Mouse (Mus musculus): ENCODE results near the gene Naa35. TPM values are rescaled to one million over a fixed set of nuclear protein-coding genes. Genes with fewer than 3 reads are reported as not detected.
A peak's percentile ranks its signal among the peaks of the same experiment; 100 is the strongest.

The Naa35 gene
- polyA plus RNA-seq, 1 experiment from 2014 or later: 16.4 TPM

- H3K36me3 ChIP-seq (ENCODE audit: inconsistent target): no peaks in the 10 kb centered on the region
- H3K27ac ChIP-seq: no peak overlapping the region
- no peaks in the 10 kb centered on the region for H3K79me2 ChIP-seq (ENCODE audit: inconsistent target)
- 89% methylated on average over 5 of the region's 5 CpGs for WGBS (ENCODE audit: missing documents)
- no peak overlapping the region for H3K4me3 ChIP-seq (ENCODE audit: inconsistent target)
These were observed 72.7 kb downstream of the Naa35 start for GRCm38 (mm10) chr13:59657781-59658180.

GRCm38 (mm10) chr13:59660371-59660770 lies 75.3 kb downstream of the Naa35 start:
- Histone ChIP-seq H3K79me2 (ENCODE audit: inconsistent target) (no peaks in the 10 kb centered on the region), H3K4me3 (ENCODE audit: inconsistent target) (no peak overlapping the region), H3K27ac (no peak overlapping the region), H3K36me3 (ENCODE audit: inconsistent target) (no peaks in the 10 kb centered on the region)
- WGBS (ENCODE audit: missing documents): 95% methylated on average over 3 of the region's 3 CpGs

- H3K36me3 ChIP-seq (ENCODE audit: inconsistent target): no peaks in the 10 kb centered on the region
- H3K27ac ChIP-seq: no peak overlapping the region
- 79% methylated on average over 8 of the region's 8 CpGs for WGBS (ENCODE audit: missing documents)
These were observed 76.3 kb downstream of the Naa35 start for GRCm38 (mm10) chr13:59661387-59661786.

GRCm38 (mm10) chr13:59661966-59662365 lies 76.9 kb downstream of the Naa35 start:
- H3K27ac ChIP-seq: no peak overlapping the region
- H3K4me3 ChIP-seq (ENCODE audit: inconsistent target): no peak overlapping the region
- no peaks in the 10 kb centered on the region for H3K36me3 ChIP-seq (ENCODE audit: inconsistent target)
- 91% methylated on average over 12 of the region's 12 CpGs for whole genome bisulfite sequencing (ENCODE audit: missing documents)
- no peaks in the 10 kb centered on the region for H3K79me2 ChIP-seq (ENCODE audit: inconsistent target)

More at GRCm38 (mm10) chr13:59661387-59661786, 76.3 kb downstream of the Naa35 start:
- Histone ChIP-seq H3K79me2 (ENCODE audit: inconsistent target) (no peaks in the 10 kb centered on the region), H3K4me3 (ENCODE audit: inconsistent target) (no peak overlapping the region)

- no peak overlapping the region for H3K27ac ChIP-seq
- no peaks in the 10 kb centered on the region for H3K36me3 ChIP-seq (ENCODE audit: inconsistent target)
- 96% methylated on average over 17 of the region's 19 CpGs for WGBS (ENCODE audit: missing documents)
- H3K4me3 ChIP-seq (ENCODE audit: inconsistent target): no peak overlapping the region
- no peaks in the 10 kb centered on the region for H3K79me2 ChIP-seq (ENCODE audit: inconsistent target)
These were observed 79.1 kb downstream of the Naa35 start for GRCm38 (mm10) chr13:59663939-59664712.

GRCm38 (mm10) chr13:59667763-59668162 lies 82.7 kb downstream of the Naa35 start:
- Histone ChIP-seq H3K27ac (no peak overlapping the region), H3K79me2 (ENCODE audit: inconsistent target) (no peaks in the 10 kb centered on the region), H3K4me3 (ENCODE audit: inconsistent target) (no peak overlapping the region), H3K36me3 (ENCODE audit: inconsistent target) (no peaks in the 10 kb centered on the region)
- 65% methylated on average over 5 of the region's 5 CpGs for WGBS (ENCODE audit: missing documents)

GRCm38 (mm10) chr13:59668501-59669093 lies 83.5 kb downstream of the Naa35 start:
- Histone ChIP-seq H3K36me3 (ENCODE audit: inconsistent target) (no peaks in the 10 kb centered on the region), H3K4me3 (ENCODE audit: inconsistent target) (no peak overlapping the region), H3K27ac (peak overlapping the region; percentile 69), H3K79me2 (ENCODE audit: inconsistent target) (no peaks in the 10 kb centered on the region)
- WGBS (ENCODE audit: missing documents): 2% methylated on average over 11 of the region's 11 CpGs

- no peak overlapping the region for H3K27ac ChIP-seq
- H3K36me3 ChIP-seq (ENCODE audit: inconsistent target): no peaks in the 10 kb centered on the region
- no peaks in the 10 kb centered on the region for H3K79me2 ChIP-seq (ENCODE audit: inconsistent target)
- H3K4me3 ChIP-seq (ENCODE audit: inconsistent target): no peak overlapping the region
- WGBS (ENCODE audit: missing documents): 98% methylated on average over 10 of the region's 10 CpGs
These were observed 84.9 kb downstream of the Naa35 start for GRCm38 (mm10) chr13:59669946-59670345.

- H3K4me3 ChIP-seq (ENCODE audit: inconsistent target): no peak overlapping the region
- no peak overlapping the region for H3K27ac ChIP-seq
- no peaks in the 10 kb centered on the region for H3K36me3 ChIP-seq (ENCODE audit: inconsistent target)
- no peaks in the 10 kb centered on the region for H3K79me2 ChIP-seq (ENCODE audit: inconsistent target)
- WGBS (ENCODE audit: missing documents): 82% methylated on average over 2 of the region's 2 CpGs
These were observed 86.5 kb downstream of the Naa35 start for GRCm38 (mm10) chr13:59671521-59671920.

- H3K27ac ChIP-seq: no peak overlapping the region
- 42% methylated on average over 6 of the region's 6 CpGs for WGBS (ENCODE audit: missing documents)
- no peaks in the 10 kb centered on the region for H3K79me2 ChIP-seq (ENCODE audit: inconsistent target)
- no peak overlapping the region for H3K4me3 ChIP-seq (ENCODE audit: inconsistent target)
- no peaks in the 10 kb centered on the region for H3K36me3 ChIP-seq (ENCODE audit: inconsistent target)
These were observed 87.2 kb downstream of the Naa35 start for GRCm38 (mm10) chr13:59672248-59672647.

- 94% methylated on average over 6 of the region's 7 CpGs for WGBS (ENCODE audit: missing documents)
- no peak overlapping the region for H3K27ac ChIP-seq
- H3K79me2 ChIP-seq (ENCODE audit: inconsistent target): no peaks in the 10 kb centered on the region
- H3K4me3 ChIP-seq (ENCODE audit: inconsistent target): no peak overlapping the region
- no peaks in the 10 kb centered on the region for H3K36me3 ChIP-seq (ENCODE audit: inconsistent target)
These were observed 88.5 kb downstream of the Naa35 start for GRCm38 (mm10) chr13:59673597-59673996.

- 81% methylated on average over 3 of the region's 3 CpGs for WGBS (ENCODE audit: missing documents)
- no peak overlapping the region for H3K27ac ChIP-seq
- no peak overlapping the region for H3K4me3 ChIP-seq (ENCODE audit: inconsistent target)
- H3K79me2 ChIP-seq (ENCODE audit: inconsistent target): no peaks in the 10 kb centered on the region
- H3K36me3 ChIP-seq (ENCODE audit: inconsistent target): no peaks in the 10 kb centered on the region
These were observed 89.2 kb downstream of the Naa35 start for GRCm38 (mm10) chr13:59674215-59674614.

- H3K36me3 ChIP-seq (ENCODE audit: inconsistent target): no peaks in the 10 kb centered on the region
- no peaks in the 10 kb centered on the region for H3K79me2 ChIP-seq (ENCODE audit: inconsistent target)
- WGBS (ENCODE audit: missing documents): 10% methylated on average over 13 of the region's 13 CpGs
- H3K4me3 ChIP-seq (ENCODE audit: inconsistent target): peak overlapping the region; percentile 45
- H3K27ac ChIP-seq: no peak overlapping the region
These were observed 89.7 kb downstream of the Naa35 start for GRCm38 (mm10) chr13:59674761-59675150.

- H3K27ac ChIP-seq: no peak within 1 kb of the TSS
- WGBS (ENCODE audit: missing documents): under 1% methylated on average over 61 of the region's 61 CpGs
- peak within 1 kb of the TSS; percentile 45 for H3K4me3 ChIP-seq (ENCODE audit: inconsistent target)
- H3K36me3 ChIP-seq (ENCODE audit: inconsistent target): no peaks in the 10 kb centered on the region
- H3K79me2 ChIP-seq (ENCODE audit: inconsistent target): no peaks in the 10 kb centered on the region
These were observed 90.3 kb downstream of the Naa35 start, which contains the start of gene Golm1 for GRCm38 (mm10) chr13:59675151-59676011. TSS of gene Golm1 (minus strand) at chr13:59675811.
